Mouse (Mus musculus): ENCODE data around the gene Prom2.

Gene Prom2

DNA sequence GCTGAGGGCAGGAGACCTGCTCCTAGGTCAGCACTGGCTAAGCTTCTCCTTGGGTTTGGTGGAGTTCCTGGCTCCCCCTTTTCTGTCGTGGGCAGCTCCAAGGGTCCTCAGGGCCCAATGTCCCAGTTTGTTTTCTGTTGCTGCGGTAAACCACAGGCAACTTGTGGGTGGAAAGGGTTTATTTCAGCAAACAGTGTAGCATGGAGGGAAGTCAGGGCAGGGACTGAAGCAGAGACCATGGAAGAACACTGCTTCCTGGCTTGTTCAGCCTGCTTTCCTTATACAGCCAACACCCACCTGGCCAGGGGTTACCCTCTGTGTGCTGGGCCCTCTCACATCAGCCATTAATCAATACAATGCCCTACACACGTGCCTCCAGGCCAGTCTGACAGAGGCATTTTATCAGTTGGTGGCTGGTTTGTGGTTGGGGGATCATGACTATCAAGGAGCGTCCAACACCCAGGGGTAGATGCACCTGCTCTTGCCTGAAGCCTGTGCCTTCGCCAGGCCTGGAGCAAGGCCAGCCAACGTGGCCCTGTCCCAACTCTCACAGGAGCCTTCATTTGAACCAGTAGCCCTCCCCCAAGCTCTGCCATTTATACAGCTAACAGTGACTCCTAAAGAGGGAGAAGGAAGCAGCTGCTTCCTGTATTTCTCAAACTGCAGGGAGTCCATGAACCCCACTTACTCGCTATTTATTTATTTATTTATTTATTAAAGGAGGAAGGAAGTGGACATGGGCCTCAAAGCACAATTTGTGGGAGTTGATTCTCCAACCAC lies 17.1 kb downstream of the Prom2 start:
- peak; percentile 66 for DNase-seq

DNA sequence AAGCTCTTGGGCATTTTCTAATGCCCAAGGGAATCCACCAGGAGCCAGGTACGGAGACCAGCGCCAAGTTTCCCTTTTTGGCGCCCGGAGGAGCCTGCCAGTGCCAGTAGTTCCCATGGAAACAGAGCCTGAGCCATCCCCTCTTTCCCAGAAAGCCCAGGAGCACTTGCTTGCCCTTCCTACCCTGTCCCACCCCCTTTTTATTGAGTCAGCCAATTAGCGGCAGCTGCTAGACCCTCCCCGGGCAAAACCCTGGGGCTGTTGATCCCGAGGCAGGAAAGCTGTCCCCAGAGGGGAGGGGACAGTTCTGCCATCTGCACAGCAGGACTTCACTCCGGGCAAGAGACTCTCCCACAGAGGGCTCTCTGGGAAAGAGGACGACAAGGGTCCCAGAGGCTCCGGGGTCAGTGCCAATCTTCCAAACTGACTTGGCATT lies 19.2 kb downstream of the Prom2 start, which contains the start of gene Kcnip3:
TSS of gene Kcnip3 (minus strand) at position 89 of the 436 bp plus-strand sequence.
- peak; percentile 85 for DNase-seq

DNA sequence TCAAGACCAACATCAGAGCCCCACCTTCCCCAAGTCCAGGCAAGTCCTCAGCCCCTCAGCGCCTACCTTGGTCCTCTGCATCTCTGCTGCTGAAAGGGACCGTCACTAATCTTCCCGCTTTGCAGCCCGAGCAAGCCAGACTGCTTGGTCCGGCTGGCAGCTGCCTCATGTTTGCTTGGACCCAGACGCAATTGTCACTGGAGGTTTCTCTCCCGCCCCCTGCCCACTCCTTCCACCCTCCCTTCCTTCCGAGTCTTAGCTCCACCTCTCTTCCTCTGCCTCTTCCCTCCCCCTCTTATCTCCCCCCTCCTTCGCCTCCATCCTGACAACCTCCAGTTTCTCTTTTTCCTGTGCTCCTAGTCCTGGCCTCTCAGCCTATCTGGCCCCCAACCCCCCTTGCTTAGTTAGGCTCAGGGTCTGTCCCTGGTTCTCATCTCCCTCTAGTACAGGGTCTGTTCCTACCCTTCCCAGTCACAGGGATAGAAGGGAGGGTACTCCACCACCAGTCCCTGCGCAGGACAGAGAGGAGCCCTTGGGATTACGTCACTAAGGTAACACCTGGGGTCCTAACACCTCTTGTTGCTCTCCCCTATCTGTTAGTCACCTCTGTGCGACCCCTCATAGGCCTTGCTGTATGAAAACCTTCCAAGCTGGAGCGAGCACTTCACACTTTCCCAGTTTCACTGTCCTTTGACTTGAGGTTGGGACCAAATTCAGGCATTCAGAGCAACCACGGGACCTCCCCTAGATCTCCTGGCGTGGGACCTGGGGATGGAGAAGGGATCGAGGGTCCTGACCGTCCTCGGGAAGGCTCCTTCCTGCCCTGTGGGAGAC lies 19.9 kb downstream of the Prom2 start:
- DNase-seq, result peak; percentile 79

DNA sequence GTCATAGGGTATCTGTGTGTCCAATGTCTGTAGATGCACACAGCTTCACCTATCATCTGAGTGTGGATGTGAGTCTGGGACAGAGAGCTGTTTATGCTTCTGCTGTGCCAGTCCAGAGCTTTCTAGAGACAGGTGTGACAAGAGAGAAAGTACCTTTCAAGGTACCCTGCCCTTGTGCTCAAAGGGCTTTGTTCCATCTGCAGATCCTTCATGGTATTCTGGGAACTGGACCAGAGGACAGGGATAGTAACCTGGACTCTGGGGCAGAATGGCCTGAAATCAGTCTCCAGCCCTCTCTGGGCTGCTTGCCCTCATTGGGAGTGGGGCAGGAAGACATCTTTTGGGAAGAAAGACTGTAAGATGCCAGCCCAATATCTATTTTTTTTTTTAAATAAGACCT lies 21.1 kb downstream of the Prom2 start:
- DNase-seq, result no peak

DNA sequence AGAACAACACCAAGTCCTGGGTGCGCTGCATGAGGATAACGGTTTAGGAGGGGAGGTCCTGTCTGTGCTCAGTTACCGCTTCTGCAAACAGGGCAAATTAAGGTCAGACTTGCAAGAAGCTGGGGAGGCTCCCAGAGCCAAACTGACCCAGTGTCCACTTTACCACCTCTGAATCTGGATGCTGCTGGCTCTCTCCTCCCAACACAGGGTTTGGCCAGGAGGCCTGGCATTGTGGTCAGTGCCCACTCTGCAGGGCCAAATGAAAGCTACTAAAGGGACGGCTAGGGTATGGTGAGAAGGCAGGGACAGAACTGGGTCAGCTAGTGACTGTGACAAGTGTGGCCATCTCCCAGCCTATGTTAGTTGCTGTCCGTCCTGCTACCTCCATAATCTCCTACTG lies 22.0 kb downstream of the Prom2 start:
- DNase-seq, result no peak

DNA sequence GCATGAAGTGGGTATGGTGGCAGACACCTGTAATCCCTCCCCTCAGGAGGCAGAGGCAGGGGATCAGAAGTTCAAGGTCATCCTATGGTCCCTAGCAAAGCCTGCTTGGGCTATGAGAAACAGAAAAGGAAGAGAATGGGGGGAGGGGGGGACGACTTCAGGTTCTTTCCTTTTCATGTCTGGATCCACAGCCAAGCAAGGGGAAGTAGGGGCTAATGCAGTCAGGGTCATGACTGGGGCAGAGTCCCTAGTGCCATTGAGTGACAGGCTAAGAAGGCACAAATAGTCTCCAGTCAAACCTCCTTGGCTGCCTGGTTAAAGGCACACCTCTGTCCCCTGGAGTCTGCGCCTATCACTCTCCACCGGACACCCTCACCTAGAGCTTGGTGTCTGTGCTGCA lies 22.4 kb downstream of the Prom2 start:
- DNase-seq, result no peak

DNA sequence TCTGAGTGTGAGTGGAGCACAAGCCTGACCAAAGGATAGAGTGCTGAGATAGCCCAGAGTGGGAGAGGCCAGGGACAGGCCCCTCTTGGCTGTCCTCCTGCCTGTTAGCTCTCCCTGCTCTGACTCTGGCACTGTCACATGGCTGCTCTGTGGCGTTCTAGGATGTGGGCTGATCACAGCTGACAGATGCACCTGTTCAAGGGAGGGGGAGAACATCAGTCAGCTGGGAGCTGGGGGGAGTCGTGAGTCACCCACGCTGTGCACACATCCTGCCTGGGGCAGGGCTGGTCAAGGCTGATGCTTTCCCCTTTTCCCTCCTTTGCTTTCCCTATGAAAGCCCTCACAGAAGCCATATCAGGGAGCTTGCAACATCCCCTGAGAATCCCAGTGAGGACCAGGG lies 23.0 kb downstream of the Prom2 start:
- DNase-seq, result peak; percentile 74

DNA sequence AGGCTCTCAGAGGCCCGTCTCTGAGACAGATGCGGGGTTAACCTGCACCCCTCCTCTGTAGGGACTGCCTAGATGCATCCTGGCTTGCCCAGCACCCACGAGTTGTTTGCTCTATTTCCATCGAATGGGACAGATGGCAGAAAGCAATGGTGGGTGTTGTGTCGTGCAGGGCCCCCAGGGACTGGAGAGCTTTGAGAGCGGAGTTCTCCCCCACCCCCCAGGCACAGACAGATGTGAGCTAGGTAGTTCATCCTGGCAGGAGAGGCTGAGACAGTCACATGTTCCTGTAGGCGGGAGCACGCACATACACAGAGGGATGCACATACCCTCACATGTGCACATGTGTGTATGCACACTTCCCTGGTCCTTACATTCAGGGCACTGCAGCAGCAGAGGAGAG lies 24.2 kb downstream of the Prom2 start:
- peak; percentile 87 for DNase-seq

DNA sequence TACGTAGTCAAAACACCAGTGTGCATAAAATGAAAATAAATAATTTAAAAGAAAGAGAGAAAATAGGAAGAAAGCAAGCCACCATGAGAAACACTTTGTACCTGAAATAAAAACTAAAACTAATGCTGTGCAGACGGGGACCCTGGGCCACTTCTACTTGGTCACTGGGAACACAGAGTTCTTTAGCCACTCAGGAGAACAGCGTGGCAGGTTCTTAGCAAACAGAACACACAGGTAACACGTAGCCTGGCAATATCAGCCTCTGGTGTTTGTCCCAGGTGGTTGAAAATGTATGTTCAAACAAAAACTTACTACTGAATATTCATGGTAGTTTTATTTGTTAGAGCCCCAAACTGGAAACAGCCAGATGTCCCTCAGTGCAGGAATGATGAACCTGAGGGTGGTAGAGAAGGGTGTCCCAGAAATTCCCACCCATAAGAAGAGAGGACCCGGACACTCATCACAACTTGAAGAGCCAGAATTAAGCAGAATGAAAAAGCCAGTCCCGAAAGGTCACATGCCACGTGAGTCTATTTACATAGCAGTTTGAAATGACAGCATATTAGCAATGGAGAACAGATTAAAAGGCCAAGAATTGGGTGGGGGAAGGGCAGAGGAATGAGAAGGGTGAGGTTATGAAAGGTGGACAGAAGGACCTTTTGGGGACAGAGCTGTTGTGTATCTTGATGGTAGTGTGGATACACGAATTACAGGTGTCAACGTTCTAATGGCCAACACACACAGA lies 26.7 kb downstream of the Prom2 start:
- no peak for DNase-seq

DNA sequence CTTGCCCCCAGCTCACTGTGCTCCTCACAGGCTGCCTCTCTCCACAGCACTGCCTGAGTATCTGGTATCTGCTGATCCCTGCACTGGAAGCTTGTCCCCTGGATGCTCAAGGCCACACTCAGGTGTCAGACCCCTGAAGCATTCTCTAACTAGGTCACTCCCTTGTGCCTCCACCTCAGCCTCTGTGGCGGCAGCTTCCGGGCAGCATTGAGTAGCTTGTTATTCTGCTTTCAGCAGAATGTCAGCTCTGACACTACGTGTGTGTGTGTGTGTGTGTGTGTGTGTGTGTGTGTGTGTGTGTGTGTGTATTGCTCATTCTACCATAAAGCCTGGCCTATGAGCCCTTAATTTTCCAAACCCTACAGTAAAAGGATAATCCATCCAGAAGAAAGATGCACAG lies 28.0 kb downstream of the Prom2 start:
- no peak for DNase-seq

DNA sequence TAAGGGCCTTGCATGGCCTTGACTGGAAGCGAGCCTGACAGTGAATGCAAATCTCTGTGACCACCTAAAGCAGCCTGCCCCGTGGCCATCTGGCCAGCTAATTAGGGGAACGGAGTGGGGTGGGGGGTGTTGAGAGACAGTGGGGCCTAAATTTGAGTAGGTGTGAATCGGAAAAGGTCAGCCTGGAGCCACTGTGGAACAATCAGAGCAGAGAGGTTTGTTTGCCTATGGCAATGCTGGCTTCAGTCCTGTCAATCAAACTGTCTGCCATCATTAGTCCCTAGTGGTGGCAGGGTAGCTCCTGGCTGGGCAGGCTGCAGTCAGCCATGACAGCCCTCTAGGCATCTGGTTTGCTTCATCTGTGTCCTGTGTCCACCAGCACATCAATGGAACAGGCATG lies 29.8 kb downstream of the Prom2 start:
- no peak for DNase-seq

DNA sequence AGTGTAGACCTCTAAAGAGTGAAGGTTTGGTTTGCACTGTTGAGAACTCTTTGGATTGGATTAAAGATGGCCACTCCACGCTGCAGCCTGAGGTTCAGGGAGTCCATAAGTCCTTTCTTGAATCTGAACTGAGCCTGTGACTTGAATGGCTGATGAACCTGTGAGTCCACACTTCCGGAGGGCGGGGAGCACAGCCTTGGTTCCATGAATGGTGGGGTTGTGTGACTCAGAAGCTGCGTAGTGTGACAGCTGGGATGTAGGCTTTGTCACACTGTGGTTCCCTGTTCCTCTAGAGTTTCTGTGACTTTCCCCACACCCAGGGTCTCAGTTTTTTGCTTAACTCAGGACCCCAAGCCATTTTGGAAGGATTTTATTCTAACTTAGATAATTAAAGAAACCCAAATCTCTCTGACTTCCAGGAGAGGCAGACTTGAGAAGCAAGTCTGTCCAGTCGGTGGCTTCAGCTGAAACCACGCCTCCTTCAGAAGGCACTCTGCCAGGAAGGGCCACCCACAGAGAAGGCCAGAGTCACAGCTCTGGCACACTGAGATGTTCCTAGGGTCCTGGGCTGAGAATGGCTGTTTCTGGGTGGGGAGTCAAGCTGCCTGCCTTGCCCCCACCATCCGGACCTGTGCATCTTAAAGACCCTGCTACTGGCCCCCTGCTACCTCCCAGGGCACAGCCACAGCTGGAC lies 33.2 kb downstream of the Prom2 start:
- DNase-seq, result no peak

DNA sequence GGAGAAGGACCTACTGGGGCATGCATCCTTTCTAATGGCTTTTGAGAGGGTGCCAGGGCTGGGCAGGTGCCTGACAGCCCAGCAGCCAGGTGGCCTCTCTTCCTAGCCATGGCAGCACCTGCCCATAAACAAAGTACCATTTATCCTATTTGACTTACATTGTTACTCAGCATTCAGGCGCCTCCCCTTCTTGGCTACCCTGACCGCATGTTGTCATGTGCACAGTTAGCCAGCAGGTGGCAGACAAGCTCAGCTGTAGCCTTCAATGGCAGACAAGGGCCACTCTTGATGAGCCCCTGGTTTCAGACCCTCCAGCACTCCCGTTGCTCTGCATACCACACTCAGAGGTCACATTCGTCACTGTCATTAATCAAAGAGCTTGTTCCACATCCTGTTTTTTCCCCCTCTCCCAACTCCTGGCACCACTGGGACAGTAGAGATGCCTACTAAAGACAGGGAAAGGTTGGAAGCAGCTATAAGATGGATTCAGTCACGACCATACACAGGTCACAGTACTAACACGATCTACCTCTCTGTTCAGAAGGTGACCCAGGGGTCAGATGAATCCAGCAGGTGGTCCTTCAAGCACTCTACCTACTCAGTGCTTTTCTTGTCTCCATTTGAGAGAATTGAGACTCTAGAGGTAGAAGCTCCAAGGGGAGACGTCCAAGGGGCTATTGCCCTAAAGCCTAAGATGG lies 34.0 kb downstream of the Prom2 start:
- DNase-seq, result peak; percentile 76

DNA sequence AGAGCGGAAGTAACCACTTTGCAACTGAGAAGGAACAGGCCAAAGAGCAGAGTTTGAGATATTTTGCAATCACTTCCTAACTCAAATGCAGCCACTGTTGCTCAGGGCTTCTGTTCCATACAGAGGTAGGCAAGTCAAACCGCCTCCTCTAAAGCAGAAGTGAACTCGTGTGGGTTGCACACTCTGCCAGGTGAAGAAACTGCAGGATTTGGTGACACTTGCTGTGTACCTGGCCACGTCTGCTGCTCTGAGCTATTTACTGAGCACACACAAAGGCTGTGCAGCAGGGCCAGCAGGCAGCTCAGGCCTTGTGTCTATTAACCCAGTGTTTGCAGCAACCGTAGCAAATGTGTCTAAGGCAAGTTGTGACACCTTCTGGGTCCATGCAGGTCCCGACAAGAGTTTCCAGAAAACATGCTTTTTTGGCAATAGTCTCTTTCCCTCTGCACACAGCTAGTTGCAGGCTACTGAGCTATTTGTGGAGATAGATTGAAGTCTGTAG lies 35.1 kb downstream of the Prom2 start:
- no peak for DNase-seq

DNA sequence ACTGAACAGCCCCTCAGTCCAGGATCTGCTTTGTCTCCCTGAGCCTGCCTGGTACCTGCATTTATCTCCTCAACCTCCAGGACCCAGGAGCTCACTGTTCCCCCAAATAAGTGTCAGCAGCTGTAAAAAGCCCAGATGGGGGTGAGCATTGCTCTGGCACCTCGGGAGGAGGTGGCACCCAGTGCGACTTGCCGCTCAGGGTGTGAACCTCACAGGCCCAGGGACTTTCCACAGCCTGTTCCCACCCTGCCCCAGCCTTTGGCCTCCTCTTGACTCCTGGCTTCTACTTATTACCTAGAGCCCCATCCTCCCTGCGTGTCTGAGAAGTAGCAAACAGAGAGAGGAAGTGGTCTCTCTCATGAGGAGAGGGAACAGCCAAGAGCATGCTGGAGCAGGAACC lies 36.1 kb downstream of the Prom2 start:
- DNase-seq, result no peak

DNA sequence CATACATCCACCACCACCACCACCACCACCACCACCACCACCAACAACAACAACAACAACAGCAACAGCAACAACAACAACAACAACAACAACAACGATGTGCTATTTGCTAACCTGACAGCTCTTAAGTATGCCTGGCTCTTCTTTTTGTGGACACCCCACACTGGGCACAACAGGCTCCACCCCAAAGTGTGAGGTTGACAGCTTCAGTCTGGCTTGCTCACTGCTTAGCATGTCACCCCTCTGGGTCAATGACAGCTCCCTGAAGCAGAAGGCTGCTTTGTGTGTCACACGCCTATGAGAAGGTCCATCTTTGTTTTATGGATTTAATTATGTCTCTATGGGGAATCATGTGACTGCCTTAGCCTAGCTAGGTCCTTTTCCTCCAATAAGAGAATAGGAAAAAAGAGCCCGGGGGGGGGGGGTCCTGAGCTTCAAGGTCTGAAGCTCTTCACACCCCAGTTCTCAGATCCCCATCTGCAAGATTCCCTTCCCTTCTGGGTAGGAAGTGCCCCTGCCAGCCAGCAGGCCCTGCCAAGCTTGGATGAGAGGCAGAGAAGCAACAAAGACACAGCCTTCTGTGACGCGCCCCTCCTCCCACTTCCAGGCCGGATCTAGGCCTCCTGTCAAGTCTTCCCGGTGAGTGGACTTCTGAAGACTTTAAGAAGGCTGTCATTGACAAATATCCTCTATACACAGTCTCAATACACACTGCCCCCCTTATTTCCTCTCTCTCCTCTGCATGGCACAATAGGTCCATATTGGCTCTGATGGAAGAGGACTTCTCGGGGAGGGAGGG lies 37.3 kb downstream of the Prom2 start:
- DNase-seq, result peak; percentile 71

DNA sequence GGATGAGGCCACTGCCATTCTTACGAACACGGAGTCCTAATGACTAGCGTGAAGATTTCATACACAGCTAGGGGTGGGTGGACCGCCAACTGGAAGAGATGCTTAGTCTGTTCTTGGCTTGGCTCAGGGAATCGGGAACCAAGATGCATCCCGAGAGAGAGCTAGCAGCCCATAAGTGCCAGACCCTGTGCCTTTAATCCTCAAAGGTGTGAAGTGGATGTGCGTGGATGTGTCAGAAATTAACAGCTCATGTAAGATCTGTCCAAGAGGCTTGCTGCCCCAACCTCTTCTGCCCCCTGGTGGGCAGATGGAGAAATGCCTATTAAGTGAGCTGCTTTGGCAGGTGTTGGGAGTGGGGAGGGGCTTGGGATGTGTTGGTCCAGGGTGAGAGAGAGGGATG lies 40.2 kb downstream of the Prom2 start:
- DNase-seq, result peak; percentile 65

DNA sequence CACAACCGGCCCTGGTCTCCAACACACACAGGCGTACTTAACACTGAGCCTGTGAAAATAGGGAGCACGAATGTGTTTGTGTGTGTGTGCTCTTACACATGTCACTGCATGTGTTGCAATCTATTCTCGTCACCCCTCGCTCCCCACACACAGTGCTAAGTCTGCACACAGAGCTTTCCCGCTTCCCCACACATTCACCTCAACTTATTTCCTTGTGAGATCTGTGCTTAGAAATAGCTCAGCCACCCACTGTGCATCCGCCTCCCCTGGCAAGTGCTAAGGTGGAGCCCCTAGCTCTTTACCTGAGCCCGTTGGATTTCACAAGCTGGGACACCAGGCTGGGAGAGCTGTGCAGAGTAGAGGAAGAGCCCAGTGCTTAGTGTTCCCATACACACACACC lies 42.5 kb downstream of the Prom2 start:
- DNase-seq, result no peak

DNA sequence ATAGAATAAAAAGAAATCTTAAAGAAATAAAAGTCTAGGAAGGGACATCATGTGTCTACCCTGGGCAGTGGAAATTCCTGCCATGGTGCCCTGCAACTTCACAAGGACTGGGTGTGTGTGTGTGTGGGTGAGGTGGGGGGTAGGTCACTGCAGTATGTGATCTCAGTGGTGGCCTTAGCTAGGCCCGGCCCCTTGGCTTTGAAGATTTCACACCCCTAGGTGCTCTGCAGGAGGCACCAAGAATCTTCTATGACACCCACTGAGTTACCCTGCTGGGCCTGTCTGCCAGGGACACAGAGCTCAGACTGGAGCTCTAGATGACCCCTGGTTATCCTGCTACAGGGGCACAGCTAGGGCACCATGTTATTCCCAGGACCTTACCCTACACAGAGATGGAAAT lies 44.9 kb downstream of the Prom2 start:
- no peak for DNase-seq

DNA sequence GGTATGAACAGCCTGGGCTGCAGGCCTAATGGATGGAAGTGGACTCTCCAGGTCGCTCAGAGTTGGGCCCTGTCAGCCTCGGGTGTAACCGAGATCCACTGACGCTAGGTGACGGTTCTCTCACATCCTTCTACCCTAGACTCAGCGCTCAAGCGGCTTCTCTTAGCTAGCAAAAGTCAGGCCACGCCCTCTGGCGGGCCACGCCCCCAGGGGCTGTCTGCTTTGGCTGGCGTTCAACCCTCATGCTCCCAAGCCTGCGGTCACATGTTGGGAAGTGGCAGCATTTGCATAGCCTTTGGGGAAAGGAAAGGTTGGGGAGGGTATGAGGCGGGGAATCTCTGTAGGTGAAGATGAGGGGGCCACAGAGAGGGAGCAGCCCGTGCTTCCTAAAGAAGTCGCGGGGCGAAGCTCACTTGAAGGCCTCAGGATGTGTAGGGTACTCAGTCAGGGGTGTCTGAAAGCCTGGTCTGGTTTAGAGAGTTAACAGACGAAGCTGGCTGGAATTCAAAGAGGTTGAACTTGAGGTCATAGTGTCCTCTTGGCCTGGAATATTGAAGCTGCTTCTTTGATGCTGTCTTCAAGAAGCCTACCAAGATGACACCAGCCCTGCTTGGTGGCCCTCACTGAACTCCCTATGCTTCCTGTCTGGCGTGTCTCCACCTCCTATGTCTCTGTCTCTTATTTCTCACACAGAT lies 56.6 kb downstream of the Prom2 start:
- no peak for DNase-seq

All from layer of hippocampus, adult 9-11 months (tissue).